Mouse (Mus musculus): ENCODE results near the gene Ceacam10. TPM values are rescaled to one million over a fixed set of nuclear protein-coding genes. Genes with fewer than 3 reads are reported as not detected.

Ceacam10 gene
- polyA plus RNA-seq, 1 experiment from 2014 or later: 0.34 TPM

DNA sequence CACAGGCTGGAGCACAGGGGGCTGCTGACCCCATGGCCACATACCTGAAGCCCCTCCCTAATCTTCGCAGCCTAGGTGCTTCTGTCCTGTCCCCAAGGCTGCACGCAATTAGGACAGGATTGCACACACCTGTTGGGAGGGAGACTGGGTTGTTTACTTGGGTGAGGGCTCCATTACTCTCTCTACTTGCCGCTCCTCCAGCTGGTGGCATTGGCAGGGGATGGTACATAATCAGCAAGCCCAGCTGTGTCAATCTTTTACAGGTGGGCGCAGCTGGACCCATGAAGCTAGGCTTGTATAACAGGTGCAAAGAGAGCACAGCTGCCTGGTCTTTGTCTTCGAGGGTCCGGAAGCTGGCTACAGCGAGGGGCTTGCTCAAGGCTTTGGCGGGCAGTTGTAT is 14.4 kb upstream of the Ceacam10 start:
- no peak for ATAC-seq (replicated peaks; ENCODE audit: insufficient number of reproducible peaks, low FRiP score, low TSS enrichment, low read depth)
- no peak for DNase-seq (ENCODE audit: low spot score)
- H3K4me2 ChIP-seq (ENCODE audit: low read depth, low read length): no peak overlapping the region
- H3K4me1 ChIP-seq (ENCODE audit: control insufficient read depth, insufficient read depth, low read length): no peaks in the 10 kb centered on the region
- H3K27me3 ChIP-seq (ENCODE audit: control insufficient read depth, insufficient read depth, low read length): no peaks in the 10 kb centered on the region
- WGBS: 88% methylated on average over 8 of the region's 8 CpGs
- no peaks in the 10 kb centered on the region for H3K36me3 ChIP-seq (replicated peaks; ENCODE audit: control insufficient read depth, insufficient read depth, low read depth, low read length)
- no peak overlapping the region for H3K4me3 ChIP-seq (ENCODE audit: low read depth, low read length)
- no peak overlapping the region for H3K9ac ChIP-seq (replicated peaks; ENCODE audit: low read length)
- no peaks in the 10 kb centered on the region for H3K9me3 ChIP-seq (replicated peaks; ENCODE audit: control insufficient read depth, low read length)
- H3K27ac ChIP-seq (replicated peaks; ENCODE audit: low read depth, low read length): no peak overlapping the region

GRCm38 (mm10) chr7:24771361-24771760 is 5.6 kb upstream of the Ceacam10 start:
- Histone ChIP-seq H3K4me3 (ENCODE audit: low read depth, low read length) (no peak overlapping the region), H3K27me3 (ENCODE audit: control insufficient read depth, insufficient read depth, low read length) (no peaks in the 10 kb centered on the region), H3K9me3 (replicated peaks; ENCODE audit: control insufficient read depth, low read length) (no peaks in the 10 kb centered on the region), H3K9ac (replicated peaks; ENCODE audit: low read length) (no peak overlapping the region), H3K36me3 (replicated peaks; ENCODE audit: control insufficient read depth, insufficient read depth, low read depth, low read length) (no peaks in the 10 kb centered on the region), H3K27ac (replicated peaks; ENCODE audit: low read depth, low read length) (no peak overlapping the region), H3K4me2 (ENCODE audit: low read depth, low read length) (no peak overlapping the region), H3K4me1 (ENCODE audit: control insufficient read depth, insufficient read depth, low read length) (no peaks in the 10 kb centered on the region)
- DNase-seq (ENCODE audit: low spot score): no peak
- ATAC-seq (replicated peaks; ENCODE audit: insufficient number of reproducible peaks, low FRiP score, low TSS enrichment, low read depth): no peak

DNA sequence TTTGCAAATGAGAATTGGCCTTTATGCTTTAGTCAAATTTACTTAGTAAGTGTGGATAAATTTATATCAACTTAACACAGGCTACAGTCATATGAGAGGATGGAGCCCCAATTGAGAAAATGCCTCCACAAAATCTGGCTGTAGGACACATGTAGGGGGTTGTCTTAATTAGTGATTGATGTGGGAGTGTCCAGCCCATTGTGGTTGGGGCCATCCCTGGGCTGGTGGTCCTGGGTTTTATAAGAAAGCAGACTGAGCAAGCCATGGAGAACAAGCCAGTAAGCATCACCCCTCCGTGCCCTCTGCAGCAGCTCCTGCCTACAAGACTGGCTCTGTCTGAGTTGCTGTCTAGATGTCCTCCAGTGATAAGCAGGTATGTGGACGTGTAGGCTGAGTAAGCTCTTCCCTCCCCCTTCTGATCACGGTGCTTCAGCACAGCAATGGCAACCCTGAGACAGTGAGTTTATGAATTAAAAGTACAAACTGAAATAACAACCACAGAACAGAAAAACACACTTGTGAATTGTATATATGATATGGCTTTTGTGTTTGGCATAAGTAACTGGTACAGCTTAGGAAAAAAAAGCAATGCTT is 3.0 kb upstream of the Ceacam10 start:
- no peaks in the 10 kb centered on the region for H3K27me3 ChIP-seq (ENCODE audit: control insufficient read depth, insufficient read depth, low read length)
- H3K4me2 ChIP-seq (ENCODE audit: low read depth, low read length): no peak overlapping the region
- H3K36me3 ChIP-seq (replicated peaks; ENCODE audit: control insufficient read depth, insufficient read depth, low read depth, low read length): no peaks in the 10 kb centered on the region
- 58% methylated on average over 3 of the region's 3 CpGs for WGBS
- no peaks in the 10 kb centered on the region for H3K4me1 ChIP-seq (ENCODE audit: control insufficient read depth, insufficient read depth, low read length)
- no peak overlapping the region for H3K4me3 ChIP-seq (ENCODE audit: low read depth, low read length)
- ATAC-seq (replicated peaks; ENCODE audit: insufficient number of reproducible peaks, low FRiP score, low TSS enrichment, low read depth) (no peak), DNase-seq (ENCODE audit: low spot score) (no peak)
- no peaks in the 10 kb centered on the region for H3K9me3 ChIP-seq (replicated peaks; ENCODE audit: control insufficient read depth, low read length)
- H3K27ac ChIP-seq (replicated peaks; ENCODE audit: low read depth, low read length): no peak overlapping the region
- H3K9ac ChIP-seq (replicated peaks; ENCODE audit: low read length): no peak overlapping the region

- ATAC-seq (replicated peaks; ENCODE audit: insufficient number of reproducible peaks, low FRiP score, low TSS enrichment, low read depth): no peak
- no peak overlapping the region for H3K4me2 ChIP-seq (ENCODE audit: low read depth, low read length)
- no peaks in the 10 kb centered on the region for H3K27me3 ChIP-seq (ENCODE audit: control insufficient read depth, insufficient read depth, low read length)
- H3K9me3 ChIP-seq (replicated peaks; ENCODE audit: control insufficient read depth, low read length): no peaks in the 10 kb centered on the region
- no peaks in the 10 kb centered on the region for H3K36me3 ChIP-seq (replicated peaks; ENCODE audit: control insufficient read depth, insufficient read depth, low read depth, low read length)
- H3K4me1 ChIP-seq (ENCODE audit: control insufficient read depth, insufficient read depth, low read length): no peaks in the 10 kb centered on the region
- H3K9ac ChIP-seq (replicated peaks; ENCODE audit: low read length): no peak overlapping the region
- H3K27ac ChIP-seq (replicated peaks; ENCODE audit: low read depth, low read length): no peak overlapping the region
- WGBS: 76% methylated on average over 2 of the region's 2 CpGs
- no peak for DNase-seq (ENCODE audit: low spot score)
- no peak overlapping the region for H3K4me3 ChIP-seq (ENCODE audit: low read depth, low read length)
These were observed 861 bp upstream of the Ceacam10 start for GRCm38 (mm10) chr7:24776145-24776544.

DNA sequence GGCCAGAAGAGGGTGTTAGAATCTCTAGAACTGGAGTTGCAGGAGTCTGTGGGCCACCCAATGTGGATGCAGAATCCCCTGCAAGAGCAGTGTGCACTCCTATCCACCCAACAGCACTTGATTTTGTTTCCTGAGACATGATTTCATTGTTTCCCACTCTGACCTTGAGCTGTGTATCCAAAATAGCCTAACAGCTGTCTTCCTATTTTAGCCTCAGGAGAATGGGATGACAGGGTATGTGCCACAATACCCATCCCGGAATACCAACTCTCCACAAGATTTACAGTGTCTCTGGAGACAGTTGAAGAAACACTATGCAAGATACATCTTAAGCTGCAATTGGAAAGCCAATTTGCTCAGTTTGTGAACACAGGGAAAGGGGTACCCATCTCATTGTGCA is 20.9 kb downstream of the Ceacam10 start:
- Histone ChIP-seq H3K4me2 (ENCODE audit: low read depth, low read length) (no peak overlapping the region), H3K4me1 (ENCODE audit: control insufficient read depth, insufficient read depth, low read length) (no peaks in the 10 kb centered on the region), H3K27me3 (ENCODE audit: control insufficient read depth, insufficient read depth, low read length) (no peaks in the 10 kb centered on the region), H3K9me3 (replicated peaks; ENCODE audit: control insufficient read depth, low read length) (no peaks in the 10 kb centered on the region), H3K27ac (replicated peaks; ENCODE audit: low read depth, low read length) (no peak overlapping the region), H3K4me3 (ENCODE audit: low read depth, low read length) (no peak overlapping the region), H3K36me3 (replicated peaks; ENCODE audit: control insufficient read depth, insufficient read depth, low read depth, low read length) (no peaks in the 10 kb centered on the region), H3K9ac (replicated peaks; ENCODE audit: low read length) (no peak overlapping the region)
- WGBS: 97% methylated on average over 1 of the region's 1 CpGs
- no peak for ATAC-seq (replicated peaks; ENCODE audit: insufficient number of reproducible peaks, low FRiP score, low TSS enrichment, low read depth)
- no peak for DNase-seq (ENCODE audit: low spot score)

DNA sequence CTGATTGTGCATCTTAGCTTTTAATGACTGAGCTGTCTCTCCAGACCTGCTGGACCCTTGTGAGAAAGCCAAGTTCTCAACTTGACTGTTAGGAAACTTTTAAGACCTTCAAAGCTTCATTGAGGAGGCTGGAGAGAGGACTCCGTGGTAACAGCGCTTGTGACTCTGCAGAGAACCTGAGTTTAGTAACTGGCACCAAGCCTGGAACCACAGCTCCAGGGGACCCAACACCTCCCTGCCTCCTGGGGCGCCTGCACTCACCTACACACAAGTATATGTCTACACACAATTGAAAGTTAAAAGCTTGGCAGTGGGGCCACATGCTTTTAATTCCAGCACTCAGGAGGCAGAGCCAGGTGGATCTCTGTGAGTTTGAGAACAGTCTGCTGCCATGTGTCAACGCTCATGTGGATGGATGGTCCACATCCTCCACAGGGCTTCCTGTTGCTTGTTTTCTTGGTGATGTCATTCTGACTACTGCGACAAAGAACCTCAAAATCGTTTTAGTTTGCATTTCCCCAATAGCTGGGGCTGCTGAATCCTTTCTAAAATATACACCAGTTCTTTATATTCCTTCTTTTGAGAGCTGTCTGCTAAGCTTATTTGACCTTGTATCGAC is 25.3 kb downstream of the Ceacam10 start:
- DNase-seq (ENCODE audit: low spot score) (no peak), ATAC-seq (replicated peaks; ENCODE audit: insufficient number of reproducible peaks, low FRiP score, low TSS enrichment, low read depth) (no peak)
- no peaks in the 10 kb centered on the region for H3K27me3 ChIP-seq (ENCODE audit: control insufficient read depth, insufficient read depth, low read length)
- no peak overlapping the region for H3K4me3 ChIP-seq (ENCODE audit: low read depth, low read length)
- WGBS: 66% methylated on average over 7 of the region's 7 CpGs
- no peak overlapping the region for H3K9ac ChIP-seq (replicated peaks; ENCODE audit: low read length)
- no peaks in the 10 kb centered on the region for H3K9me3 ChIP-seq (replicated peaks; ENCODE audit: control insufficient read depth, low read length)
- H3K27ac ChIP-seq (replicated peaks; ENCODE audit: low read depth, low read length): no peak overlapping the region
- H3K4me2 ChIP-seq (ENCODE audit: low read depth, low read length): no peak overlapping the region
- H3K36me3 ChIP-seq (replicated peaks; ENCODE audit: control insufficient read depth, insufficient read depth, low read depth, low read length): no peaks in the 10 kb centered on the region
- no peaks in the 10 kb centered on the region for H3K4me1 ChIP-seq (ENCODE audit: control insufficient read depth, insufficient read depth, low read length)

DNA sequence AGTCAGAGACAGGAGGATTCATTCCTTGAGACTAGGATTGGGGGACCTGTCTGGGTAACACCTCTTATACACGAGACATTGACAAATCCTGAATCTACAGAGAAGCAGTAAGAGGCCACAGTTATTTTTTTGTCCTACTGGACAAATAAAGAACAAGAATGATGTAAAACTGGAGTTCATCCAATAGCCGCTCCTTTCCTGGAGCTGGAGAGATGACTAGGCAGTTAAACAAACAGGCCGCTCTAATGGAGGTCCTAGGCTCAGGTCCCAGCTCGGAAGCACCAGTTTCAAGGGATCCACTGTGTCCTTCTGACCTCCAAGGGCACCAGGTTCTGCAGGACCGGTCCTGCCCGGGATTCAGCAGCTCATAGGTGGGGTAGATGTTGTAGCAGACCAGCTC is 27.8 kb downstream of the Ceacam10 start:
- Histone ChIP-seq H3K4me1 (ENCODE audit: control insufficient read depth, insufficient read depth, low read length) (no peaks in the 10 kb centered on the region), H3K36me3 (replicated peaks; ENCODE audit: control insufficient read depth, insufficient read depth, low read depth, low read length) (no peaks in the 10 kb centered on the region), H3K27ac (replicated peaks; ENCODE audit: low read depth, low read length) (no peak overlapping the region), H3K9ac (replicated peaks; ENCODE audit: low read length) (no peak overlapping the region), H3K27me3 (ENCODE audit: control insufficient read depth, insufficient read depth, low read length) (no peaks in the 10 kb centered on the region), H3K4me3 (ENCODE audit: low read depth, low read length) (no peak overlapping the region), H3K4me2 (ENCODE audit: low read depth, low read length) (no peak overlapping the region), H3K9me3 (replicated peaks; ENCODE audit: control insufficient read depth, low read length) (no peaks in the 10 kb centered on the region)
- 71% methylated on average over 6 of the region's 6 CpGs for WGBS
- DNase-seq (ENCODE audit: low spot score) (no peak), ATAC-seq (replicated peaks; ENCODE audit: insufficient number of reproducible peaks, low FRiP score, low TSS enrichment, low read depth) (no peak)

- DNase-seq (ENCODE audit: low spot score) (no peak), ATAC-seq (replicated peaks; ENCODE audit: insufficient number of reproducible peaks, low FRiP score, low TSS enrichment, low read depth) (no peak)
- H3K27me3 ChIP-seq (ENCODE audit: control insufficient read depth, insufficient read depth, low read length): no peaks in the 10 kb centered on the region
- no peaks in the 10 kb centered on the region for H3K4me1 ChIP-seq (ENCODE audit: control insufficient read depth, insufficient read depth, low read length)
- H3K9ac ChIP-seq (replicated peaks; ENCODE audit: low read length): no peak overlapping the region
- H3K9me3 ChIP-seq (replicated peaks; ENCODE audit: control insufficient read depth, low read length): no peaks in the 10 kb centered on the region
- H3K4me3 ChIP-seq (ENCODE audit: low read depth, low read length): no peak overlapping the region
- no peaks in the 10 kb centered on the region for H3K36me3 ChIP-seq (replicated peaks; ENCODE audit: control insufficient read depth, insufficient read depth, low read depth, low read length)
- no peak overlapping the region for H3K27ac ChIP-seq (replicated peaks; ENCODE audit: low read depth, low read length)
- 47% methylated on average over 2 of the region's 2 CpGs for WGBS
- no peak overlapping the region for H3K4me2 ChIP-seq (ENCODE audit: low read depth, low read length)
These were observed 32.0 kb downstream of the Ceacam10 start for GRCm38 (mm10) chr7:24809041-24809440.
